Mouse (Mus musculus) heart, embryonic 13.5 days (tissue): ENCODE measurements around the gene Cmtm6. TPM values are rescaled to one million over a fixed set of nuclear protein-coding genes. Genes with fewer than 3 reads are reported as not detected.
"Not testable (repeated sequence)": the region's sequence is repeated elsewhere in the genome, so short reads cannot be mapped to it uniquely, and the experiment has no call there.

ENCODE experiments used
- ATAC-seq: fragments of 200-750 bp; cut with Nextera tagmentation; 2 replicates; pipeline ENCODE4 v1.8.0; 2017; ENCODE audit warnings: moderate TSS enrichment; ENCODE audit not compliant: insufficient number of reproducible peaks, low FRiP score, low TSS enrichment; ENCODE audit errors: extremely low read depth
- H3K27ac ChIP-seq: fragments of 300-500 bp; sonication (generic); replicated peaks from 2 replicates; pipeline ENCODE4 v1.5.1; 2015; ENCODE audit warnings: moderate library complexity, mild to moderate bottlenecking, inconsistent platforms
- H3K27me3 ChIP-seq: fragments of 300-500 bp; sonication (generic); replicated peaks from 2 replicates; pipeline ENCODE4 v1.6.1; 2015; ENCODE audit warnings: mild to moderate bottlenecking, inconsistent platforms
- H3K36me3 ChIP-seq: fragments of 300-500 bp; sonication (generic); 2 replicates; pipeline ENCODE4 v1.6.1; 2015; ENCODE audit warnings: mild to moderate bottlenecking, inconsistent platforms
- H3K4me1 ChIP-seq: fragments of 300-500 bp; sonication (generic); 2 replicates; pipeline ENCODE4 v1.6.1; 2015; ENCODE audit warnings: inconsistent platforms
- H3K4me2 ChIP-seq: fragments of 300-500 bp; sonication (generic); 2 replicates; pipeline ENCODE4 v1.6.1; 2015; ENCODE audit warnings: inconsistent platforms, mild to moderate bottlenecking, moderate library complexity
- H3K4me3 ChIP-seq: fragments of 300-500 bp; sonication (generic); 2 replicates; pipeline ENCODE4 v1.5.1; 2015; ENCODE audit warnings: moderate library complexity, mild to moderate bottlenecking, inconsistent platforms
- H3K9ac ChIP-seq: fragments of 300-500 bp; sonication (generic); 2 replicates; pipeline ENCODE4 v1.6.1; 2015; ENCODE audit warnings: inconsistent platforms, mild to moderate bottlenecking, moderate library complexity
- H3K9me3 ChIP-seq: fragments of 300-500 bp; sonication (generic); 2 replicates; pipeline ENCODE4 v1.6.1; 2016; ENCODE audit warnings: inconsistent platforms
- WGBS: fragments of 180-500 bp; shearing (Covaris S2); methylation state at CpG from one replicate; pipeline ENCODE4 v1.1.7; 2015; ENCODE audit warnings: mixed read lengths; 5-methylcytosine and 5-hydroxymethylcytosine counted together
- polyA plus RNA-seq: library from polyadenylated mRNA; unstranded; fragments of >200 nt; fragmentation: Nextera tagmentation; extraction: Ambion mirVana; gene quantifications from 2 replicates; pipeline ENCODE4 v1.2.1, GENCODE M21; 2015

Cmtm6 gene
- polyA plus RNA-seq, 1 experiment from 2014 or later, result 34.6 TPM

- 75% methylated on average over 6 of the region's 6 CpGs for WGBS
Observed at GRCm38 (mm10) chr9:114699262-114699661, 31.7 kb upstream of the Cmtm6 start.

GRCm38 (mm10) chr9:114699882-114700665, 30.8 kb upstream of the Cmtm6 start:
- no peak overlapping the region for H3K4me2 ChIP-seq
- no peak overlapping the region for H3K27ac ChIP-seq
- peaks cover 35% of the 10 kb centered on the region for H3K36me3 ChIP-seq
- H3K4me3 ChIP-seq, result no peak overlapping the region
- H3K27me3 ChIP-seq, result no peaks in the 10 kb centered on the region
- H3K9me3 ChIP-seq, result no peaks in the 10 kb centered on the region
- ATAC-seq, result no peak
- H3K4me1 ChIP-seq, result peaks cover 18% of the 10 kb centered on the region; the same call in 1 of the 2 replicates
- H3K9ac ChIP-seq, result no peak overlapping the region
- 91% methylated on average over 16 of the region's 16 CpGs for whole genome bisulfite sequencing

More at GRCm38 (mm10) chr9:114699262-114699661, 31.7 kb upstream of the Cmtm6 start:
- peaks cover 14% of the 10 kb centered on the region; the same call in 1 of the 2 replicates for H3K4me1 ChIP-seq
- ATAC-seq, result no peak
- H3K9ac ChIP-seq, result no peak overlapping the region
- no peak overlapping the region for H3K27ac ChIP-seq
- no peaks in the 10 kb centered on the region for H3K9me3 ChIP-seq
- no peaks in the 10 kb centered on the region for H3K27me3 ChIP-seq
- H3K4me3 ChIP-seq, result no peak overlapping the region
- peaks cover 37% of the 10 kb centered on the region for H3K36me3 ChIP-seq
- no peak overlapping the region for H3K4me2 ChIP-seq

GRCm38 (mm10) chr9:114701031-114701430, 29.9 kb upstream of the Cmtm6 start:
- Histone ChIP-seq H3K27me3 (no peaks in the 10 kb centered on the region), H3K36me3 (peaks cover 45% of the 10 kb centered on the region), H3K4me1 (peaks cover 18% of the 10 kb centered on the region; the same call in 1 of the 2 replicates), H3K9me3 (no peaks in the 10 kb centered on the region), H3K27ac (peak overlapping the region; percentile 24; the same call in 1 of the 2 replicates), H3K9ac (no peak overlapping the region), H3K4me2 (no peak overlapping the region), H3K4me3 (no peak overlapping the region)
- whole genome bisulfite sequencing, result 81% methylated on average over 2 of the region's 2 CpGs
- no peak for ATAC-seq

- Histone ChIP-seq H3K36me3 (peaks cover 51% of the 10 kb centered on the region), H3K4me1 (peaks cover 18% of the 10 kb centered on the region; the same call in 1 of the 2 replicates), H3K4me3 (no peak overlapping the region), H3K9me3 (no peaks in the 10 kb centered on the region), H3K27ac (no peak overlapping the region), H3K27me3 (no peaks in the 10 kb centered on the region), H3K9ac (no peak overlapping the region), H3K4me2 (no peak overlapping the region)
- 77% methylated on average over 4 of the region's 4 CpGs for WGBS
- ATAC-seq, result no peak
Observed at GRCm38 (mm10) chr9:114701921-114702320, 29.0 kb upstream of the Cmtm6 start.

DNA sequence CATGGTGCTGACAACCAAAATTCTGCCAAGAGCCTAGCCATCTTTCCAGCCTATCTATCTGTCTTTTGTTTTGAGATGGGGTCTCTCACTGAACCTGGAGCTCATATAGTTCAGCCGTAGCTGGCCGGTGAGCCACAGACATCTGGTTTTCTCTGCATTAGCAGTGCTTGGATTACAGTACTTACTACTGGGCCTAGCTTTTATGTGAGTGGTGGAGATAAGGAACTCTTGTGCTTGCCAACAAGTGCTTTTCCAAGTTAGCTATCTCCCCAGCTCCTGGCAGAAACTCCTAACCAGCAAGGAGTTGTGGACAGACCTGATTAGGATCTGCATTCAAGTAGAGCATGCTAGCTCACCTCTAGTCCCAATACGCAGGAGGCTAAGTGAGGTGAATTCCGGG, 23.1 kb upstream of the Cmtm6 start:
- no peak for ATAC-seq
- WGBS, result 66% methylated on average over 4 of the region's 4 CpGs
- no peak overlapping the region for H3K27ac ChIP-seq
- no peaks in the 10 kb centered on the region for H3K9me3 ChIP-seq
- no peak overlapping the region for H3K4me2 ChIP-seq
- no peak overlapping the region for H3K9ac ChIP-seq
- H3K27me3 ChIP-seq, result no peaks in the 10 kb centered on the region
- no peak overlapping the region for H3K4me3 ChIP-seq
- H3K36me3 ChIP-seq, result peaks cover 83% of the 10 kb centered on the region
- peaks cover 12% of the 10 kb centered on the region; the same call in 1 of the 2 replicates for H3K4me1 ChIP-seq

DNA sequence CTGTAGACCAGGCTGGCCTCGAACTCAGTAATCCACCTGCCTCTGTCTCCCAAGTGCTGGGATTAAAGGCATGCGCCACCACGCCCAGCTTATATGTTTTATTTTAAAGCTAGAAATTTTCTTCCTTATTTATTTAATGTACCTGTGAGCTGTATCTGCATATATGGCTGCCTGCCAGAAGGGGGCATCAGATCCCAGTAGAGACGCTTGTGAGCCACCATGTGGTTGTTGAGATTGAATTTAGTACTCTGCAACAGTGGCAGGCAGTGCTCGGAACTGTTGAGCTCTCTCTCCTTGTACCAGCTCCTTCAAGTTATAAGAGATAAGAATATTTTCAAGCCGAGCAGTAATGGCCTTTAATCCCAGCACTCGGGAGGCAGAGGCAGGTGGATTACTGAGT, 20.6 kb upstream of the Cmtm6 start:
- H3K9me3 ChIP-seq, result no peaks in the 10 kb centered on the region
- H3K27me3 ChIP-seq, result no peaks in the 10 kb centered on the region
- H3K9ac ChIP-seq, result no peak overlapping the region
- WGBS, result 75% methylated on average over 7 of the region's 7 CpGs
- H3K36me3 ChIP-seq, result peaks cover 94% of the 10 kb centered on the region
- ATAC-seq, result no peak
- peaks cover 8% of the 10 kb centered on the region; the same call in 1 of the 2 replicates for H3K4me1 ChIP-seq
- H3K4me3 ChIP-seq, result no peak overlapping the region
- no peak overlapping the region for H3K27ac ChIP-seq
- no peak overlapping the region for H3K4me2 ChIP-seq

DNA sequence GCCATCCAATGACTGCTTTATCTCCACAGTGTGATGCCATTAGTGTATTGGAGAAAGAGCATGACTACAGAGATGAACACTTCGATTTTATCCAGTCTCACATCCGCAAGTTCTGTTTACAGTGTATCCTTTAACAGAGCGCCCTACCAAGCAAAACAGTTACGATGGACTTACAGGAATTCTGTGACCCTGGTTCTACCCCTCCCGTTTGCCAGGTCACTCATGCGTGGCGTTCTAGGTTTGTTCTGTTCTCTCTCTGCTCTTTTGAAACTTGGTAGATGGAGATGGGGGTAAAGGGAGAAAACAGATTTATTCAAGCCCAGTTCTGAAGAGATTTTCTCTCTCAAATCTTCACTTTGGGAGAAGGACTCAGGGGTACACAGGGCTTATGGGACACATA, 17.4 kb upstream of the Cmtm6 start:
- no peaks in the 10 kb centered on the region for H3K4me1 ChIP-seq
- H3K9me3 ChIP-seq, result no peaks in the 10 kb centered on the region
- H3K4me3 ChIP-seq, result no peak overlapping the region
- peaks cover 97% of the 10 kb centered on the region for H3K36me3 ChIP-seq
- H3K27me3 ChIP-seq, result no peaks in the 10 kb centered on the region
- 93% methylated on average over 7 of the region's 7 CpGs for WGBS
- H3K9ac ChIP-seq, result no peak overlapping the region
- no peak overlapping the region for H3K4me2 ChIP-seq
- H3K27ac ChIP-seq, result no peak overlapping the region
- ATAC-seq, result no peak

DNA sequence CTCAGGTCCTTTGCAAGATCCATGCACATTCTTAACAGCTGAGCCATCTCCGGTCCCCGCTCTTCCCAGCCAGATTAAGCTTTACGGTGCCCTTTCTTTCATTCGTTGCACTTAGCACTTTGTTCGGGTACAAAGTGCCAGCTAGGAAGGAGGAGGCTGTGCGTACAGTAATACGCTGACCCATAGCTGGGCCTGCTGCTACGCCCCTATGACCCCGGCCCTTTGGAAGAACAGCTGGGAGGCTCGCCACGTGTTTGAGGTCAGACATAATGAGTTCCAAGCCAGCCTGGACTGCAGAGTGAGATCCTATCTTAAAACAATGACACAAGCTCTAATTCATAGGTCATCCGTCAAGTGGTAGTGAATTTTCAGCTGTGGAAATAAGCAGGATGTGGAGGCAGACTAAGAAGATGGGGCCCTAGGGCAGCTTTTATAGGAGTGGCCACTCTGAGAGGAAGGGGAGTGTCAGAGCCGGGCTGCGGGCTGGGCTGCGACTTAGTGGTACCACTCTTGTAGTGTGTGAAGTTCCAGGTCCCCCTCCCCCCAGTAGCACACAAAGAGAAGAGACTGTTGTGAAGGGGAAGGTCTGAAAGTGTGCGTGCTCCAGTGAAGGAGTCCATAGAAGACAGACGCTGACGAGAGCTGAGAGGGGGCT, 14.1 kb upstream of the Cmtm6 start:
- H3K27ac ChIP-seq, result no peak overlapping the region
- H3K36me3 ChIP-seq, result peaks cover 99% of the 10 kb centered on the region
- 79% methylated on average over 18 of the region's 18 CpGs for WGBS
- no peaks in the 10 kb centered on the region for H3K27me3 ChIP-seq
- H3K4me3 ChIP-seq, result no peak overlapping the region
- H3K4me2 ChIP-seq, result no peak overlapping the region
- no peak for ATAC-seq
- no peaks in the 10 kb centered on the region for H3K9me3 ChIP-seq
- no peak overlapping the region for H3K9ac ChIP-seq
- no peaks in the 10 kb centered on the region for H3K4me1 ChIP-seq

DNA sequence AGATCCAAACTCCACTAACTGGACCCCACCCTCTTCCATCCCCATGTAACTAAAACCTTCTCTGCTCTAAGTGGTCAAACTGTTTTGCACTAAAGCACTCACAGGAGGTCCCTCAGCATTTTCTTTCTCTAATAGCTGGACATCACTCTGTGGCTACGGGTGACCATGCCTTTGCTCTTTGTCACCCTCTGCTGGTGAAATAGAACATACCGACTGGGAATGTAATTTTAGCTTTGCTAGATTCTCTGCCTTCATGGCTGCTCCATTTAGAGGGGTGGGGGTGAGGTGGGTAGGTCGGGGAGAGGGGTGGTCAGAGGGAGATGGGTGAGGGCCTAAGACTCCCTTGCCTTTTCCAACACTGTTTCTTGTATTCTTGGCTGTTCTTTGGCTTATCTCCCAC, 3.6 kb upstream of the Cmtm6 start:
- Histone ChIP-seq H3K4me2 (no peak overlapping the region), H3K9me3 (no peaks in the 10 kb centered on the region), H3K27ac (no peak overlapping the region), H3K4me1 (peaks cover 11% of the 10 kb centered on the region), H3K9ac (no peak overlapping the region), H3K36me3 (peaks cover 33% of the 10 kb centered on the region), H3K27me3 (no peaks in the 10 kb centered on the region), H3K4me3 (no peak overlapping the region)
- ATAC-seq, result no peak
- 7% methylated on average over 3 of the region's 3 CpGs for WGBS

GRCm38 (mm10) chr9:114728432-114728831, 2.5 kb upstream of the Cmtm6 start:
- H3K9me3 ChIP-seq, ATAC-seq, H3K9ac ChIP-seq, H3K27me3 ChIP-seq, H3K27ac ChIP-seq, H3K4me2 ChIP-seq, H3K4me3 ChIP-seq: not testable (repeated sequence)
- H3K4me1 ChIP-seq, result peaks cover 22% of the 10 kb centered on the region
- WGBS, result 48% methylated on average over 2 of the region's 2 CpGs
- peaks cover 22% of the 10 kb centered on the region for H3K36me3 ChIP-seq

DNA sequence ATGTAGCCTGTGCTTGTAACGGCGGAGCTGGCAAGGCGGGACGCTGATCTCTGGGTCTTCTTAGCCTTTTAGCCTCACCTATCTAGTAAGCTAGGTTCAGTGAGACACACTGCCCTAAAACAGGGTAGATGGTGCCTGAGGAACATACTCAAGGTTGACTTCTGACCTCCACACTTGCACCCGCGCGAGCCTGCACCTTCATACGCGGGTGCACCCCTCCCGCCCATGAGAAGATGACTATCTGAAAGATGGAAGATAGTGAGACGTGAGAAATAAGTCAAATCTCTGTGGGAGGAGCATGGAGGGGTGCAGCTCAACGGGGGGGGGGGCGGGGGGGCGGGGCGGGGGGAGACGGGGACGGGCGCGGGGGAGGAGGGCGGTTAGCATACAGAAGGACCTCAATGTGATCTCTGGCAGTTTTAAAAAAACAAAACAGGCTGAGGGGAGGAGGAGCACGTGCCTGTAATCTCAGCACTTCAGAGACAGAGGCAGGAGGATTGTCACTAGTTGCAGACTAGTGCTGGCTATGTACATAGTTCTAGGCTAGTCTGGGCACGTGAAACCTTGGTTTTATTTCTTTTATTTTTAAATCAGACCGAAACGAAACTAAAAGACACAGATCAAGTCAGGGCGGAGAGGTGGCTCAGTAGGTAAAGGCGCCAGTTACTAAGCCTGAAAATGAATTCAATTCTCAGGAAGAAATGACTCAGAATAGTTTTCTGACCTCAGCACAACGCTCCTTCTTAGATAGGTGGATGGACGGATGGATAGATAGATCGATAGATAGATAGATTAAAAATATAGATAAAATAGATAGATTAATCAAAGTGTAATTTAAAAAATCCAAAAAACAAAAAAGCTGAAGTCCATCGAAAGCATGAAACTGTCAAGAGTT, 758 bp upstream of the Cmtm6 start:
- peak overlapping the region; percentile 64; the same call in 1 of the 2 replicates for H3K9ac ChIP-seq
- peaks cover 9% of the 10 kb centered on the region for H3K36me3 ChIP-seq
- no peak for ATAC-seq
- peaks cover 39% of the 10 kb centered on the region for H3K4me1 ChIP-seq
- peak overlapping the region; percentile 89 for H3K4me2 ChIP-seq
- H3K4me3 ChIP-seq, result peak overlapping the region; percentile 83
- WGBS, result 24% methylated on average over 27 of the region's 30 CpGs
- H3K9me3 ChIP-seq, result no peaks in the 10 kb centered on the region
- H3K27ac ChIP-seq, result no peak overlapping the region
- H3K27me3 ChIP-seq, result no peaks in the 10 kb centered on the region
